Mouse (Mus musculus): ENCODE data around the gene Folr1.

Folr1 gene

GRCm38 (mm10) chr7:101868241-101869162, 2.1 kb downstream of the Folr1 start:
- no peak for DNase-seq (ENCODE audit: low read depth, low spot score)

GRCm38 (mm10) chr7:101867482-101867881, 3.1 kb downstream of the Folr1 start:
- DNase-seq (ENCODE audit: low read depth, low spot score): no peak

GRCm38 (mm10) chr7:101866491-101867265, 3.9 kb downstream of the Folr1 start:
- DNase-seq (ENCODE audit: low read depth, low spot score): no peak

GRCm38 (mm10) chr7:101863415-101863814, 7.2 kb downstream of the Folr1 start, which contains the start of gene Anapc15:
Gene Anapc15, plus strand, starts transcription at chr7:101863715.
- no peak for DNase-seq (ENCODE audit: low read depth, low spot score)

DNA sequence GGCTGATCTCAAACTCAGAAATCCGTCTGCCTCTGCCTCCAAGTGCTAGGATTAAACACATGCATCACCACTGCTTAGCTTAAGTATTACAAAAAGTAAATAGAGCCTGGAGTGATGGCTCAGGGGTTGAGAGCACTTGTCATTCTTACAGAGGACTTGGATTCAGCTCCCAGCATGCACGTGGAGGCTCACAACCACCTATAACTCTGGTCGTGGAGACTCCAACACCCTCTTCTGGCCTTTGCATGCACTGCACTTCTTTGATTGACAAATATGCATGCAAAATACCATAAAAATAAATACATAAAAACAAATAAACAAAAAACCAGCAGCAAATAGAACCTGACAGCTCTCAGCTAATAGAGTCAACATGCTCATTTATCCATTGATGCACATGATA, 8.3 kb downstream of the Folr1 start:
- no peak for DNase-seq (ENCODE audit: low read depth, low spot score)

- DNase-seq (ENCODE audit: low read depth, low spot score): no peak
Measured at GRCm38 (mm10) chr7:101860978-101861377, 9.6 kb downstream of the Folr1 start.

DNA sequence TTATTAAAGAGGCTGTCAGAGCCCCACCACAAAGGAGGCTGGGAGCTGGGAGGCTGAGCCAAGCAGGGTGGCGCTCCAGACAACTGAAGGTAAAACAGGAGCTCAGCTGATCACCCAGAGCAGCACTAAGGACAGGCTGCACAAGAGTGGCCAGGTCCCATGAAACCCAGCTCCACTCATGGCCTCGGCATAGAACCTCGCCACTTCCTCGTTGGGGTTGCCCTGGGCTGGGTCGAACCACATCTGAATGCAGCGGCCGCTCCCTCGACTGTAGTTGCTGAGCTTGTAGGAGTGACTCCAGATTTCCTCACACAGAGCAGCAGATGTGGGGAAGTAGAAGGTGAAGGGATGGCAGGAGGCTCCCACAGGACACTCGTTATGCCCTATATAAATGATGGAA, 12.2 kb downstream of the Folr1 start:
- DNase-seq (ENCODE audit: low read depth, low spot score): no peak

GRCm38 (mm10) chr7:101857094-101857493, 13.5 kb downstream of the Folr1 start, which contains the start of gene Folr2:
Gene Folr2, minus strand, starts transcription at chr7:101857194.
- no peak for DNase-seq (ENCODE audit: low read depth, low spot score)

GRCm38 (mm10) chr7:101853816-101854215, 16.8 kb downstream of the Folr1 start:
- no peak for DNase-seq (ENCODE audit: low read depth, low spot score)

- no peak for DNase-seq (ENCODE audit: low read depth, low spot score)
Measured at GRCm38 (mm10) chr7:101852846-101853245, 17.7 kb downstream of the Folr1 start.

GRCm38 (mm10) chr7:101851689-101852088, 18.9 kb downstream of the Folr1 start:
- no peak for DNase-seq (ENCODE audit: low read depth, low spot score)

GRCm38 (mm10) chr7:101847934-101848333, 22.7 kb downstream of the Folr1 start:
- no peak for DNase-seq (ENCODE audit: low read depth, low spot score)

GRCm38 (mm10) chr7:101844186-101844585, 26.4 kb downstream of the Folr1 start:
- DNase-seq (ENCODE audit: low read depth, low spot score): no peak

DNA sequence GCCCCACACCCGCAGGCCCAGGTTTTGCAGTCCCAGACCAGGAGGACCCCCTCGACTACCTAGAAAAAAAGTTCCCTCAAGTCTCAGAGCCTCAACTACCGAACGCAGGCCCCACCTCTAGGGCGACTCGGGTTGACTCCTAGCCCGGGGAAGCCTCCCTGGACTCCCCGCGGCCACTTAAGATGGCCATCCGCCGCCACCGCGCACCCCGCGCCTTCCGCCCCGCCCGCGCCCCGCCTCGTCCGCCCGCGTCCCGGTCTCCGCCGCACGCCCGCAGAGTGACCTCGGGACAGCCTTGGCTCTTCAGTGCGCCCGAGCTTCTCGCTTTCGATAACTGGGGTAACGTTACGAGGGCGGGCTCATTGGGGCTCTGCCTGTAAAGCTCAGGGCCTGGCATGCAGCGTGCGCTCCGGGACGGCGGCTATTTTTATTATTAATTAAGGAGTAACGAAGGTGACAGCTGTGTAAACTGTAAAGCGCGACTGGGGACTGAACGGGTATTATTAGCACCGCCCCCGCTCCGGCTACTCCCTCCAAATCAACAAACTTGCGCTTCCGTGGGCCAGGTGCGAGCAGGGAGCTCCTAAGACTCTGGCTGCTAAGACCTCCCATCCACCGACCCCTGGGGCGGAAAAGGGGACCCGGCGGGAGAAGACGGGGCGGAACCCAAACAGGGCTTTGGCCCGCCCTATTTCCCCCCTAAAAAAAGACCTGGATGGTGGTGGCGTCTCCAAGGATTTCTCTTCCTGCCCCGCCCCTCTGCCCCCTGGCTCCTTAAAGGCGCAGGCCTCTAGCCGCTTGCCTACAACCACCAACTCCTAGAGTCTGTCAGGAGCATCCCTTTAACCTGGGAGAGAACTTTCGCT, 32.7 kb downstream of the Folr1 start, which contains the start of gene Inppl1:
Gene Inppl1, minus strand, starts transcription at position 624 of the 866 bp plus-strand sequence.
- peak; percentile 87 for DNase-seq (ENCODE audit: low read depth, low spot score)

DNA sequence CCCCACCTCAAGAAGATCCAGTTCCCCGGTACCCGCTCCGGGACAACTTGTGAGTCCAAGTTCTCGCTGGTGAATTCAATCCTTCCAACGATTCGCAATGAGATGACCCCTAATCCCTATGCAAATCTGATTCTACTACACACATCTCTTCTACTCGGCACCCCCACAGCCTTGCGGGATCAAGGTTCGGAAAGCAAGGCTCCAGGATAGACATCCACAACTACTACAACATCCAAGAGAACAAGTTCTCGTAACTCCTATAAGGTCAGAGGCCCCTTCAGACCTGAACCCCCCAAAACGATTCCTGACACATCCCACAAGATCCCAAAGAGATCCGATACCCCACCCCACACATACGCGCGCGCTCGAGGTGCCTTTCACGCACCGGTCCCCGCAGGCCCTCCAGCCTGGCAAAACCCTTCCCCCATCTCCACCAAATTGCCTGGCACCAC, 33.4 kb downstream of the Folr1 start:
- no peak for DNase-seq (ENCODE audit: low read depth, low spot score)

GRCm38 (mm10) chr7:101836271-101837153, 34.1 kb downstream of the Folr1 start:
- peak; percentile 55 for DNase-seq (ENCODE audit: low read depth, low spot score)

GRCm38 (mm10) chr7:101835457-101836109, 35.0 kb downstream of the Folr1 start:
- no peak for DNase-seq (ENCODE audit: low read depth, low spot score)

- no peak for DNase-seq (ENCODE audit: low read depth, low spot score)
Measured at GRCm38 (mm10) chr7:101834903-101835302, 35.7 kb downstream of the Folr1 start.

- no peak for DNase-seq (ENCODE audit: low read depth, low spot score)
Measured at GRCm38 (mm10) chr7:101833916-101834584, 36.5 kb downstream of the Folr1 start.
